Mouse (Mus musculus): ENCODE results near the gene Pzp.
A peak's percentile ranks its signal among the peaks of the same experiment; 100 is the strongest.

GRCm38 (mm10) chr6:128549463-128550452 lies 23.2 kb upstream of the Pzp start:
- no peak for TF ChIP-seq CTCF (IDR thresholded peaks at IDR 0.05; ENCODE audit: control insufficient read depth, insufficient read depth, insufficient read length)
- TF ChIP-seq MAX (IDR thresholded peaks at IDR 0.05): no peak
- TF ChIP-seq USF1 (IDR thresholded peaks at IDR 0.05; ENCODE audit: low read depth): peak; percentile 16
